Mouse (Mus musculus) ovary, postnatal 10 days (tissue): ENCODE data around the gene Plppr5.

Experiments used
- DNase-seq: peaks from one replicate; pipeline ENCODE4 v3.0.0; 2022; ENCODE audit warnings: low spot score

The Plppr5 gene

DNA sequence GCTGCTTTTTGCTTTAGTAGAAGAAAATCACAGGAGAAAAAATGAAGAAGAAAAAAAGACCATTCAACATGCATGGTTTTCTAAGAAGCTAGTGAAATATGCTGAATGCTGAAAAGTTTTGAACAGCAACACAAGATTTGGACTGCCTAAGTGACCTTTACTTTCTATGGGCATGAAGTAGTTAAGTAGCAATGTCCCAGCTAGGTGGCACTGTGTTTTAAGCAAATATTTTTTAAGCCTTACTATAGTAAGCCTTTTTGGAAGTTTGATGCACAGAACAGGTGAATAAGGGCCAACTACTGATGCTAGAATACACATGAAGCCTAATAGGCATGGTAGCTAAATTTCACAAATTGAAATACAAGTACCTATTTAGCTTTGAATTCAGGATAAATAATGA, 134.2 kb downstream of the Plppr5 start:
- no peak for DNase-seq

- DNase-seq = no peak
Measured at GRCm38 (mm10) chr3:117716534-117717280, 142.1 kb downstream of the Plppr5 start.

DNA sequence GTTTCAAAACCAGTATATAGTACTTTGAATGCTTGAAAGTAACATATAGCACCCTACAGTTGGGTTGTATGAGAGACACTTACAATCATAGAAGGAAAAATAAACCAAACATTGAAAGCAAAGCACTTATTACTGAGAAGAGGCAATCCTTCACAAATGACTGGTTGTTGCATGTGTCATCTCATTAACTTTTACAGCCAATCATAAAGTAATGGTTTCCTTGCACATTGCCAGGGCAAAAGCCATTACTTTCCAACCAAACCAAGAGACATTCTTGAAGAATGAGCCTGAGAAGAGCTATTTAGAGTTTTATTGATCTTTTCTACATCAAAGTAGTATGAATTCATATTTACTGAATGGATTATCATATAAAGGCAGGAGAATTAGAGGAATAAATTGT, 148.8 kb downstream of the Plppr5 start:
- DNase-seq = no peak

- DNase-seq = no peak
Measured at GRCm38 (mm10) chr3:117724521-117724920, 149.9 kb downstream of the Plppr5 start.

GRCm38 (mm10) chr3:117725501-117725900, 150.9 kb downstream of the Plppr5 start:
- no peak for DNase-seq

DNA sequence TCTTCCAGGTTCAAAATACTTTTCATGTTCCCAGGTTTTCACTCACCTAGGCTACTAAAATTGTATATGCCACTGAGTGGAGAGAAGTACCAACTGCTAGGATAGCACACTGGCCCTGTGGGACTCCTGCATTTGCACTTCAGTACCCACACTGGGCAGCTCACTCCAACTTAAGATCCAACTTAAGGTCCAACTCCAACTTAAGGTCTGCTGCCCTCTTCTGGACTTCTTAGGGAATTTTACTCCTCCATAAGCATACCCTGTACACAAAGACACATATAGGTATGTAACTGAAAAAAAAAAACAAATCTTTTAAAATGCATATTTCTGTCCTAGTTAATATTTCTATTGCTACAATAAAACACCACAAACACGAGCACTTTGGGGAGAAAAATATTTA, 153.5 kb downstream of the Plppr5 start:
- no peak for DNase-seq

GRCm38 (mm10) chr3:117729121-117730072, 154.8 kb downstream of the Plppr5 start:
- no peak for DNase-seq

DNA sequence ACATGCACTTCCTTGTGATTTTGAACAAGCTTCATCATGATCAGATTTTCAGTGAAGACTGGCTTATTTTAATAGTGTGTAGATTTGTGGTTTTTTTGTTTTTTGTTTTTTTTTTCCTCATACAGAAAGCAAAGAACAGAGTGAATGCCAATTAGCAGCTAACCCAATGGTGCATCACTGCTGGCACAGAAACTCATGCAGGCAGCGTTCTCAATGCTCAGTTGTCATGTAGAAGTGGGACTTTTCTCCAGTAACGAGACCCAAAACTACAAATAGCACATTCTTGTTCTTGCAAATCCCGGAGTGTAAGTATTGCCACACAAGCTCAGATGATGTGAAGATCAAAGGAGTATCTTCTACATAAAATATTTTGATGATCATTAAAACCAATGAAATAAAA, 156.9 kb downstream of the Plppr5 start:
- no peak for DNase-seq

GRCm38 (mm10) chr3:117732661-117733060, 158.0 kb downstream of the Plppr5 start:
- DNase-seq = no peak
